Mouse (Mus musculus) midbrain, embryonic 12.5 days (tissue): Measurements from ENCODE around the gene AI661453. TPM values are rescaled to one million over a fixed set of nuclear protein-coding genes. Genes with fewer than 3 reads are reported as not detected.

ENCODE experiments used
- ATAC-seq: fragments of 200-750 bp; cut with Nextera tagmentation; 2 replicates; pipeline ENCODE4 v1.8.0; 2017; ENCODE audit warnings: low read depth, moderate TSS enrichment, moderate library complexity; ENCODE audit not compliant: low FRiP score
- H3K27ac ChIP-seq: fragments of 300-500 bp; sonication (generic); replicated peaks from 2 replicates; pipeline ENCODE4 v1.5.1; 2016; ENCODE audit warnings: mild to moderate bottlenecking
- H3K27me3 ChIP-seq: fragments of 300-500 bp; sonication (generic); 2 replicates; pipeline ENCODE4 v1.6.1; 2016; ENCODE audit warnings: mild to moderate bottlenecking
- H3K36me3 ChIP-seq: fragments of 300-500 bp; sonication (generic); 2 replicates; pipeline ENCODE4 v1.6.1; 2016
- H3K4me1 ChIP-seq: fragments of 300-500 bp; sonication (generic); 2 replicates; pipeline ENCODE4 v1.6.1; 2016
- H3K4me2 ChIP-seq: fragments of 300-500 bp; sonication (generic); replicated peaks from 2 replicates; pipeline ENCODE4 v1.6.1; 2016; ENCODE audit warnings: mild to moderate bottlenecking, moderate library complexity
- H3K4me3 ChIP-seq: fragments of 300-500 bp; sonication (generic); 2 replicates; pipeline ENCODE4 v1.5.1; 2016; ENCODE audit warnings: mild to moderate bottlenecking
- H3K9ac ChIP-seq: fragments of 300-500 bp; sonication (generic); replicated peaks from 2 replicates; pipeline ENCODE4 v1.6.1; 2016; ENCODE audit warnings: mild to moderate bottlenecking, moderate library complexity
- H3K9me3 ChIP-seq: fragments of 300-500 bp; sonication (generic); 2 replicates; pipeline ENCODE4 v1.6.1; 2016; ENCODE audit warnings: mild to moderate bottlenecking
- WGBS: fragments of 180-500 bp; shearing (Covaris S2); methylation state at CpG from one replicate; pipeline ENCODE4 v1.1.7; 2016; 5-methylcytosine and 5-hydroxymethylcytosine counted together
- polyA plus RNA-seq: library from polyadenylated mRNA; unstranded; fragments of >200 nt; fragmentation: Nextera tagmentation; extraction: Ambion mirVana; gene quantifications from 2 replicates; pipeline ENCODE4 v1.2.1, GENCODE M21; 2016

Gene AI661453
- polyA plus RNA-seq, 1 experiment from 2014 or later, result 0.23 TPM

GRCm38 (mm10) chr17:47459341-47459919 lies 23.0 kb downstream of the AI661453 start:
- no peaks in the 10 kb centered on the region for H3K36me3 ChIP-seq
- peaks cover 14% of the 10 kb centered on the region for H3K27me3 ChIP-seq
- H3K4me3 ChIP-seq, result no peak overlapping the region
- no peak for ATAC-seq
- no peak overlapping the region for H3K4me2 ChIP-seq
- no peak overlapping the region for H3K9ac ChIP-seq
- 73% methylated on average over 3 of the region's 3 CpGs for WGBS
- H3K9me3 ChIP-seq, result no peaks in the 10 kb centered on the region
- H3K27ac ChIP-seq, result no peak overlapping the region
- H3K4me1 ChIP-seq, result no peaks in the 10 kb centered on the region

GRCm38 (mm10) chr17:47461688-47462087 lies 25.3 kb downstream of the AI661453 start:
- no peaks in the 10 kb centered on the region for H3K9me3 ChIP-seq
- H3K27ac ChIP-seq, result no peak overlapping the region
- H3K9ac ChIP-seq, result no peak overlapping the region
- ATAC-seq, result no peak
- no peaks in the 10 kb centered on the region for H3K36me3 ChIP-seq
- no peak overlapping the region for H3K4me2 ChIP-seq
- peaks cover 6% of the 10 kb centered on the region; the same call in 1 of the 2 replicates for H3K4me1 ChIP-seq
- H3K27me3 ChIP-seq, result peaks cover 37% of the 10 kb centered on the region
- no peak overlapping the region for H3K4me3 ChIP-seq
- WGBS, result 85% methylated on average over 3 of the region's 3 CpGs

- ATAC-seq, result no peak
- peaks cover 6% of the 10 kb centered on the region; the same call in 1 of the 2 replicates for H3K4me1 ChIP-seq
- H3K4me3 ChIP-seq, result no peak overlapping the region
- no peaks in the 10 kb centered on the region for H3K36me3 ChIP-seq
- 82% methylated on average over 7 of the region's 7 CpGs for WGBS
- H3K9ac ChIP-seq, result no peak overlapping the region
- H3K27ac ChIP-seq, result no peak overlapping the region
- no peak overlapping the region for H3K4me2 ChIP-seq
- peaks cover 42% of the 10 kb centered on the region for H3K27me3 ChIP-seq
- no peaks in the 10 kb centered on the region for H3K9me3 ChIP-seq
Observed at GRCm38 (mm10) chr17:47462209-47462608, 25.8 kb downstream of the AI661453 start.

GRCm38 (mm10) chr17:47462728-47463388 lies 26.4 kb downstream of the AI661453 start:
- H3K9ac ChIP-seq, result no peak overlapping the region
- H3K4me3 ChIP-seq, result no peak overlapping the region
- 57% methylated on average over 9 of the region's 9 CpGs for WGBS
- H3K9me3 ChIP-seq, result no peaks in the 10 kb centered on the region
- H3K36me3 ChIP-seq, result no peaks in the 10 kb centered on the region
- peaks cover 6% of the 10 kb centered on the region; the same call in 1 of the 2 replicates for H3K4me1 ChIP-seq
- no peak overlapping the region for H3K4me2 ChIP-seq
- H3K27me3 ChIP-seq, result peaks cover 49% of the 10 kb centered on the region
- no peak overlapping the region for H3K27ac ChIP-seq
- no peak for ATAC-seq

GRCm38 (mm10) chr17:47464248-47464965 lies 28.0 kb downstream of the AI661453 start:
- Histone ChIP-seq H3K27ac (no peak overlapping the region), H3K4me1 (peaks cover 12% of the 10 kb centered on the region; the same call in 1 of the 2 replicates)
- ATAC-seq, result no peak

GRCm38 (mm10) chr17:47465016-47465415 lies 28.6 kb downstream of the AI661453 start:
- Histone ChIP-seq H3K9me3 (no peaks in the 10 kb centered on the region), H3K4me3 (no peak overlapping the region), H3K36me3 (no peaks in the 10 kb centered on the region), H3K27ac (no peak overlapping the region), H3K4me2 (no peak overlapping the region), H3K9ac (no peak overlapping the region), H3K4me1 (peaks cover 12% of the 10 kb centered on the region; the same call in 1 of the 2 replicates), H3K27me3 (peaks cover 70% of the 10 kb centered on the region)
- no peak for ATAC-seq
- WGBS, result 79% methylated on average over 11 of the region's 11 CpGs

More at GRCm38 (mm10) chr17:47464248-47464965, 28.0 kb downstream of the AI661453 start:
- Histone ChIP-seq H3K36me3 (no peaks in the 10 kb centered on the region), H3K9me3 (no peaks in the 10 kb centered on the region), H3K9ac (no peak overlapping the region), H3K4me3 (no peak overlapping the region), H3K4me2 (no peak overlapping the region), H3K27me3 (peaks cover 64% of the 10 kb centered on the region)
- WGBS, result 50% methylated on average over 12 of the region's 12 CpGs

- no peak overlapping the region for H3K4me3 ChIP-seq
- no peak overlapping the region for H3K27ac ChIP-seq
- H3K4me1 ChIP-seq, result peaks cover 12% of the 10 kb centered on the region; the same call in 1 of the 2 replicates
- peaks cover 82% of the 10 kb centered on the region for H3K27me3 ChIP-seq
- H3K36me3 ChIP-seq, result no peaks in the 10 kb centered on the region
- no peak overlapping the region for H3K4me2 ChIP-seq
- WGBS, result 34% methylated on average over 9 of the region's 9 CpGs
- no peak for ATAC-seq
- no peak overlapping the region for H3K9ac ChIP-seq
- H3K9me3 ChIP-seq, result no peaks in the 10 kb centered on the region
Observed at GRCm38 (mm10) chr17:47466284-47466683, 29.9 kb downstream of the AI661453 start.

GRCm38 (mm10) chr17:47467659-47468058 lies 31.2 kb downstream of the AI661453 start:
- H3K9me3 ChIP-seq, result no peaks in the 10 kb centered on the region
- no peaks in the 10 kb centered on the region for H3K36me3 ChIP-seq
- WGBS, result 59% methylated on average over 11 of the region's 11 CpGs
- no peak overlapping the region for H3K4me2 ChIP-seq
- peaks cover 77% of the 10 kb centered on the region for H3K27me3 ChIP-seq
- no peak for ATAC-seq
- no peak overlapping the region for H3K9ac ChIP-seq
- no peak overlapping the region for H3K27ac ChIP-seq
- peaks cover 12% of the 10 kb centered on the region; the same call in 1 of the 2 replicates for H3K4me1 ChIP-seq
- H3K4me3 ChIP-seq, result no peak overlapping the region

- Histone ChIP-seq H3K4me2 (peak overlapping the region; percentile 40), H3K36me3 (no peaks in the 10 kb centered on the region), H3K9ac (no peak overlapping the region), H3K9me3 (no peaks in the 10 kb centered on the region), H3K27ac (no peak overlapping the region), H3K4me3 (peak overlapping the region; percentile 10; the same call in 1 of the 2 replicates), H3K27me3 (peaks cover 77% of the 10 kb centered on the region), H3K4me1 (peaks cover 12% of the 10 kb centered on the region; the same call in 1 of the 2 replicates)
- ATAC-seq, result no peak
- WGBS, result 22% methylated on average over 12 of the region's 14 CpGs
Observed at GRCm38 (mm10) chr17:47468063-47468462, 31.6 kb downstream of the AI661453 start.

- Histone ChIP-seq H3K36me3 (no peaks in the 10 kb centered on the region), H3K9me3 (no peaks in the 10 kb centered on the region), H3K27me3 (peaks cover 77% of the 10 kb centered on the region), H3K9ac (no peak overlapping the region), H3K27ac (no peak overlapping the region), H3K4me3 (peak overlapping the region; percentile 10; the same call in 1 of the 2 replicates), H3K4me2 (peak overlapping the region; percentile 40), H3K4me1 (peaks cover 12% of the 10 kb centered on the region; the same call in 1 of the 2 replicates)
- no peak for ATAC-seq
- WGBS, result 6% methylated on average over 34 of the region's 34 CpGs
Observed at GRCm38 (mm10) chr17:47468466-47468865, 32.1 kb downstream of the AI661453 start.

GRCm38 (mm10) chr17:47469642-47470041 lies 33.2 kb downstream of the AI661453 start:
- H3K36me3 ChIP-seq, result no peaks in the 10 kb centered on the region
- no peak overlapping the region for H3K4me2 ChIP-seq
- WGBS, result 92% methylated on average over 4 of the region's 4 CpGs
- H3K4me1 ChIP-seq, result peaks cover 12% of the 10 kb centered on the region; the same call in 1 of the 2 replicates
- no peaks in the 10 kb centered on the region for H3K9me3 ChIP-seq
- no peak overlapping the region for H3K9ac ChIP-seq
- H3K4me3 ChIP-seq, result no peak overlapping the region
- ATAC-seq, result no peak
- peaks cover 66% of the 10 kb centered on the region for H3K27me3 ChIP-seq
- no peak overlapping the region for H3K27ac ChIP-seq

- 88% methylated on average over 4 of the region's 4 CpGs for WGBS
- Histone ChIP-seq H3K9ac (no peak overlapping the region), H3K4me3 (no peak overlapping the region), H3K27me3 (peaks cover 61% of the 10 kb centered on the region), H3K9me3 (no peaks in the 10 kb centered on the region), H3K36me3 (no peaks in the 10 kb centered on the region), H3K4me2 (no peak overlapping the region), H3K27ac (no peak overlapping the region), H3K4me1 (peaks cover 12% of the 10 kb centered on the region; the same call in 1 of the 2 replicates)
- no peak for ATAC-seq
Observed at GRCm38 (mm10) chr17:47470121-47470520, 33.7 kb downstream of the AI661453 start.
